Mouse (Mus musculus): ENCODE results near the gene Cnr1. TPM values are rescaled to one million over a fixed set of nuclear protein-coding genes. Genes with fewer than 3 reads are reported as not detected.

Cnr1 gene
- polyA plus RNA-seq, 1 experiment = 0.97 TPM

GRCm38 (mm10) chr4:33904826-33905225 is 19.6 kb upstream of the Cnr1 start:
- WGBS = 70% methylated on average over 4 of the region's 4 CpGs
- no peak overlapping the region for H3K4me3 ChIP-seq (replicated peaks; ENCODE audit: extremely low read depth, low read depth, low read length)
- DNase-seq = no peak
- no peaks in the 10 kb centered on the region for H3K4me1 ChIP-seq (ENCODE audit: control insufficient read depth, insufficient read depth, low read length)
- TF ChIP-seq POLR2A (IDR thresholded peaks at IDR 0.05; ENCODE audit: borderline replicate concordance, extremely low read depth, low read depth, low read length) (no peak), CTCF (IDR thresholded peaks at IDR 0.05; ENCODE audit: insufficient read depth, low read length) (no peak)

- DNase-seq = no peak
- Histone ChIP-seq H3K4me3 (replicated peaks; ENCODE audit: extremely low read depth, low read depth, low read length) (no peak overlapping the region), H3K4me1 (ENCODE audit: control insufficient read depth, insufficient read depth, low read length) (no peaks in the 10 kb centered on the region)
- WGBS = 50% methylated on average over 3 of the region's 3 CpGs
- TF ChIP-seq CTCF (IDR thresholded peaks at IDR 0.05; ENCODE audit: insufficient read depth, low read length) (no peak), POLR2A (IDR thresholded peaks at IDR 0.05; ENCODE audit: borderline replicate concordance, extremely low read depth, low read depth, low read length) (no peak)
Measured at GRCm38 (mm10) chr4:33908786-33909185, 15.6 kb upstream of the Cnr1 start.

DNA sequence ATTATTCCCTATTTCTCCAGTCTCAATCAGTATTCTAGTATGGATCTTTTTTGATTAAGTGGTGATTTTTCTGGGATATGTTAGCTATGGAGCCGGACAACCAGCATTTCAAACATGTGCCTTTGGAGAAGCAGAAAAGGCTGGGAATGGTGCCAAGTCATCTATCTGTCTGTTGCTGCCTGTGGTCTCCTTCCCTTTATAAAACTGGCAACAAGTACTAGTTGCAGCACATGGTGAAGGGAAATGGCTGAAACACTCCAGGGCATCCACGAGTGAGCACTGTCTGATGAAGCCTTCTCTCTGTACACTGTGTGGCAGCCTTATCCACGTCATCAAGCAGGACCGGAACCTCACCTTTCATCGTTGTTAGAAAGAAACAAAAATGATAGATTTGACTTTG is 8.7 kb upstream of the Cnr1 start:
- Histone ChIP-seq H3K4me3 (replicated peaks; ENCODE audit: extremely low read depth, low read depth, low read length) (no peak overlapping the region), H3K4me1 (ENCODE audit: control insufficient read depth, insufficient read depth, low read length) (no peaks in the 10 kb centered on the region)
- TF ChIP-seq POLR2A (IDR thresholded peaks at IDR 0.05; ENCODE audit: borderline replicate concordance, extremely low read depth, low read depth, low read length) = no peak
- TF ChIP-seq CTCF (IDR thresholded peaks at IDR 0.05; ENCODE audit: insufficient read depth, low read length) = no peak
- WGBS = 58% methylated on average over 5 of the region's 5 CpGs
- DNase-seq = no peak

DNA sequence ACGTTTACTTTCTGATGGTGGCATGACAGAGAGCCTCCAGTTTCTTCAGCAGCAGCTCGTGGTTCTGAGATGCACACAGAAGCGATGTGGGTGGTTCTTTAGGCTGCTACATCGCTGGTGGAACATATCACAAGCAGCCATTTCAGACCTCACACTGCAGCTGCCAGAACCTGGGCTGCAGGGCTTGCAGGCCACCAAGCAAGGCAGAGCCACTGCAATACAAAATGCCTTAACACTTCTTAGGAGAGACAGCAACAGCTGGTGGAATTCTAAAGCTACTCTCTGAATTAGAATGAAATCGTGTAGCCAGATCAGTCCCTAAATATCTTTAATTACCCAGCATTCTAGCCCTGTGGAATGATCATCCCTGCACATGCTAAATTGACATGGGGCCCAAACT is 3.6 kb upstream of the Cnr1 start:
- no peak for TF ChIP-seq CTCF (IDR thresholded peaks at IDR 0.05; ENCODE audit: insufficient read depth, low read length)
- TF ChIP-seq POLR2A (IDR thresholded peaks at IDR 0.05; ENCODE audit: borderline replicate concordance, extremely low read depth, low read depth, low read length) = no peak
- Histone ChIP-seq H3K4me1 (ENCODE audit: control insufficient read depth, insufficient read depth, low read length) (no peaks in the 10 kb centered on the region; the same call in 1 of the 2 replicates), H3K4me3 (replicated peaks; ENCODE audit: extremely low read depth, low read depth, low read length) (no peak overlapping the region)
- DNase-seq = no peak
- WGBS = 36% methylated on average over 5 of the region's 5 CpGs

DNA sequence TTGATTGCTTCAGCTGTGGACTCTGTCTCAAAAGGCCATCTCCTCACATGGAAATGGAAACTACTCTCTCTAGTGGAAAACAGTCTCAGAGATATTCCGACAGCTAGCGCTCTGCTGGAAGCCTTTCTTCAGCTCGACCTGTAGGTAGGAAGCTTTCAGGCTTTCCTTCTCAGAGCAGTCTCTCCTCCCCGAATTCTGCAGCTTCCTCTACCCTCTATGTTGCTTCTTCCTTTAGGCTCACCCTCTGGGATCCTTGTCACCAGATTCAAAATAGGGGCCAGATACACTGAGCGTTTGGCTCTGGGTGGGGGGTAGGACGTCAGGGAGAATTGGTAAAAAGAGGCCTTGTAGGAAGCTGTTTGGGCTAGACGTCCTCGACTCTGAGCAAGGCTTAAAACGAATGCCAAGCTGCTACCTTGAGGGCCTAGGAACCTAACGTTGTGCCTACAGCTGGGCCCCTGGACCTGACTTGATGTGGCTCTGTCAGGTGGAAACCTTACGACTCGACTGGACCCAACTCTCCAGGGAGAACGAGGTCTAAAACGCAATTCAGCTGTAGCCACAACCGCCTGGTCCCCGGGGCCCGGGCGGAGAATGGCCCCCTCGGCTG is 1.1 kb upstream of the Cnr1 start:
- no peak for TF ChIP-seq CTCF (IDR thresholded peaks at IDR 0.05; ENCODE audit: insufficient read depth, low read length)
- 23% methylated on average over 19 of the region's 19 CpGs for WGBS
- Histone ChIP-seq H3K4me1 (ENCODE audit: control insufficient read depth, insufficient read depth, low read length) (no peaks in the 10 kb centered on the region; the same call in 1 of the 2 replicates), H3K4me3 (replicated peaks; ENCODE audit: extremely low read depth, low read depth, low read length) (no peak overlapping the region)
- DNase-seq = no peak

- peak overlapping the region; percentile 42 for H3K4me3 ChIP-seq (replicated peaks; ENCODE audit: extremely low read depth, low read depth, low read length)
- no peak for TF ChIP-seq CTCF (IDR thresholded peaks at IDR 0.05; ENCODE audit: insufficient read depth, low read length)
- TF ChIP-seq POLR2A (IDR thresholded peaks at IDR 0.05; ENCODE audit: borderline replicate concordance, extremely low read depth, low read depth, low read length) = no peak
- peak; percentile 5 for DNase-seq
- WGBS = 2% methylated on average over 48 of the region's 55 CpGs
- no peaks in the 10 kb centered on the region; the same call in 1 of the 2 replicates for H3K4me1 ChIP-seq (ENCODE audit: control insufficient read depth, insufficient read depth, low read length)
Measured at GRCm38 (mm10) chr4:33923761-33924233, 596 bp upstream of the Cnr1 start.

- DNase-seq = no peak
- no peaks in the 10 kb centered on the region; the same call in 1 of the 2 replicates for H3K4me1 ChIP-seq (ENCODE audit: control insufficient read depth, insufficient read depth, low read length)
- peak overlapping the region; percentile 11 for H3K4me3 ChIP-seq (replicated peaks; ENCODE audit: extremely low read depth, low read depth, low read length)
- WGBS = 1% methylated on average over 24 of the region's 24 CpGs
- no peak for TF ChIP-seq CTCF (IDR thresholded peaks at IDR 0.05; ENCODE audit: insufficient read depth, low read length)
- TF ChIP-seq POLR2A (IDR thresholded peaks at IDR 0.05; ENCODE audit: borderline replicate concordance, extremely low read depth, low read depth, low read length) = no peak
Measured at GRCm38 (mm10) chr4:33924889-33925245, 474 bp downstream of the Cnr1 start.

DNA sequence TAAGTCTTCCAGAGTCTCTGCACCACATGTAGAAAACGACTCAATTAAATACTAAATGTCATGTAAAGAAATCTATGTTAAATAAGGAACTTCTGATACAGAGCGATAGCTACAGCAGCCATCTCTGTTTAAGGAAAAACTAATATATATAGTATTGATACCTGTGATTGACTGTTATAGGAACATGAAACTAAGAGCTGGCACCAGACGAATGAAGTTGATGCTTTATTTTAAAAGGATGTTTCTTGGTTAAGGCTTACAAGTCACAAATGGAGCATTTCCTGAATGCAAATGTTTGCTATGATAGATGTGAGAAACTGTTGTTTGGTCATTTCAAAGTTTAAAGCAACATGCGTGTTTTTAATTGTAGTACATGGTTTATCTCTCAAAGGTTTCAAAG is 1.1 kb downstream of the Cnr1 start:
- DNase-seq = no peak
- TF ChIP-seq CTCF (IDR thresholded peaks at IDR 0.05; ENCODE audit: insufficient read depth, low read length) (no peak), POLR2A (IDR thresholded peaks at IDR 0.05; ENCODE audit: borderline replicate concordance, extremely low read depth, low read depth, low read length) (no peak)
- Histone ChIP-seq H3K4me1 (ENCODE audit: control insufficient read depth, insufficient read depth, low read length) (no peaks in the 10 kb centered on the region; the same call in 1 of the 2 replicates), H3K4me3 (replicated peaks; ENCODE audit: extremely low read depth, low read depth, low read length) (no peak overlapping the region)
- 37% methylated on average over 4 of the region's 4 CpGs for WGBS

- no peak for TF ChIP-seq CTCF (IDR thresholded peaks at IDR 0.05; ENCODE audit: insufficient read depth, low read length)
- no peak overlapping the region for H3K4me3 ChIP-seq (replicated peaks; ENCODE audit: extremely low read depth, low read depth, low read length)
- no peak for DNase-seq
Measured at GRCm38 (mm10) chr4:33926010-33926409, 1.6 kb downstream of the Cnr1 start.

GRCm38 (mm10) chr4:33926730-33927263 is 2.4 kb downstream of the Cnr1 start:
- WGBS = 83% methylated on average over 7 of the region's 7 CpGs
- DNase-seq = no peak
- Histone ChIP-seq H3K4me3 (replicated peaks; ENCODE audit: extremely low read depth, low read depth, low read length) (no peak overlapping the region), H3K4me1 (ENCODE audit: control insufficient read depth, insufficient read depth, low read length) (no peaks in the 10 kb centered on the region; the same call in 1 of the 2 replicates)
- no peak for TF ChIP-seq CTCF (IDR thresholded peaks at IDR 0.05; ENCODE audit: insufficient read depth, low read length)

More at GRCm38 (mm10) chr4:33926010-33926409, 1.6 kb downstream of the Cnr1 start:
- 57% methylated on average over 6 of the region's 6 CpGs for WGBS
- H3K4me1 ChIP-seq (ENCODE audit: control insufficient read depth, insufficient read depth, low read length) = no peaks in the 10 kb centered on the region; the same call in 1 of the 2 replicates

All from lung, adult 2 months (tissue).